ENCODE assay signal across 15 mouse cellular contexts in the genomic region with DNA sequence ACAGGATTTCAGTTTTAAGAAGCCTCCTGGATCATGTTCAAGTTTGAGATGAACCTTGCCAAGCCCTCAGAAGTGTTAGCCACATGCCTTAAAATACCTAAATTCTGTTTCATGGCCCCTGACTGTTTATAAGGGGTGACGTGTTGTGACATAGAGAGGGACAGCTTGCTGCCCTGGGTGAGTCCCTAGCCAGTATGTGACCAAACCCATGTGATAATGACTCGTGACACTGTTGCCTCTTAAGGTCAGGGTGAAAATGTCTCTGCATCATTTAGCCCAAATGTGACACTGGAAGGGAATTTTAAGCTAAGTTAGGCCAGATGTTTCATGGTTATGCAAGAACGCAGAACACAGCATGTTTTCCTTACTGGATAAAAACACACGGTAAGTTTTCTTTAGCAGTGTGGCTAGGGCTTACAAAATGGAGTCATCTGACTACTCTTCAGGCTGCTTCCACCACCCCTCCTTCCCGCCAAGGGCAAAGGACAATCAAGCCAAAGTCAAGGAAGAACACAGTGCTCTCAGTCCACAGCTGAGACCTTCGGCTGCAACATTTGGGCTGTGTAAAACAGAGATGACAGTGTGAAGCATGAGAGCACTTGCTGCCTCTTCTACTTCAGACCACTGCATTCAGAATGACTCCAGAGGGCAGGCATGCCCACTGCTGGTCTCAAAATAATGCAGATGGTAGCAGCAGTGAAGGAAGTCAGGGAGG. TPM values are rescaled to one million over a fixed set of nuclear protein-coding genes. Genes with fewer than 3 reads are reported as not detected.
A peak's percentile ranks its signal among the peaks of the same experiment; 100 is the strongest.
DNase-seq lines count a peak whose midpoint lies in the region; ATAC-seq and TF ChIP-seq lines count a peak whose summit lies in the region.
"Had no signal": no experiment of that assay in that cellular context is flagged by ENCODE, and none has a peak within 500 bp of the region (broad histone marks: within the 10 kb centered on the region; RNA-seq: fewer than 3 reads in every experiment).

No protein-coding gene starts in this region.

- no peak overlapping the region for H3K27ac ChIP-seq in kidney, embryonic 14.5 days (ENCODE audit: low read depth, low read length)
- peak overlapping the region; percentile 52 for H3K27ac ChIP-seq in bone marrow macrophage, adult 2 months (ENCODE audit: insufficient read depth, low read depth, low read length)
- no peak overlapping the region for H3K27ac ChIP-seq in hindbrain, embryonic 13.5 days
- no peak overlapping the region for H3K27ac ChIP-seq in midbrain, embryonic 10.5 days (replicated peaks)
- H3K27ac ChIP-seq: hindbrain, embryonic 15.5 days; liver, embryonic 13.5 days had no signal

- no peak overlapping the region for H3K4me2 ChIP-seq in kidney, embryonic 14.5 days (replicated peaks; ENCODE audit: low read depth, low read length)
- no peak overlapping the region for H3K4me2 ChIP-seq in hindbrain, embryonic 13.5 days
- H3K4me2 ChIP-seq: hindbrain, embryonic 15.5 days; liver, embryonic 13.5 days had no signal

- no peak overlapping the region for H3K9ac ChIP-seq in kidney, embryonic 14.5 days (ENCODE audit: low read depth, low read length)
- H3K9ac ChIP-seq in hindbrain, embryonic 13.5 days, result no peak overlapping the region
- H3K9ac ChIP-seq: hindbrain, embryonic 15.5 days; liver, embryonic 13.5 days had no signal

- DNase-seq in adrenal gland, adult 2 months, result peak; percentile 41
- DNase-seq in adrenal gland, postnatal 10 days, result no peak
- DNase-seq in kidney, adult 9 months, result peak; percentile 44
- peak; percentile 29 to 66 for DNase-seq in kidney, postnatal 25 days
- DNase-seq in midbrain, embryonic 10.5 days (ENCODE audit: low spot score), result no peak
- DNase-seq: cerebellum, postnatal 10 days; liver, embryonic 13.5 days; thymus, postnatal 36 days had no signal

- H3K4me1 ChIP-seq in kidney, embryonic 14.5 days (ENCODE audit: control insufficient read depth, insufficient read depth, low read length), result no peaks in the 10 kb centered on the region
- H3K4me1 ChIP-seq in bone marrow macrophage, adult 2 months (ENCODE audit: control insufficient read depth, insufficient read depth, low read length), result peaks cover 11% of the 10 kb centered on the region
- peaks cover 6% of the 10 kb centered on the region for H3K4me1 ChIP-seq in hindbrain, embryonic 13.5 days (replicated peaks)
- H3K4me1 ChIP-seq in midbrain, embryonic 10.5 days, result no peaks in the 10 kb centered on the region
- H3K4me1 ChIP-seq: hindbrain, embryonic 15.5 days; liver, embryonic 13.5 days had no signal

- no peak for TF ChIP-seq POLR2A in bone marrow macrophage, adult 2 months (IDR thresholded peaks at IDR 0.05; ENCODE audit: borderline replicate concordance, low read depth, low read length)

- WGBS in kidney, embryonic 14.5 days, result 57% methylated on average over 6 of the region's 6 CpGs
- WGBS in hindbrain, embryonic 13.5 days, result 74% methylated on average over 6 of the region's 6 CpGs
- 72% methylated on average over 6 of the region's 6 CpGs for WGBS in midbrain, embryonic 10.5 days

- no peak for TF ChIP-seq CTCF in bone marrow macrophage, adult 2 months (IDR thresholded peaks at IDR 0.05; ENCODE audit: low read depth, low read length)

- no peak overlapping the region for H3K4me3 ChIP-seq in kidney, embryonic 14.5 days (ENCODE audit: low read length)
- H3K4me3 ChIP-seq in bone marrow macrophage, adult 2 months (ENCODE audit: insufficient read depth, low read length), result no peak overlapping the region
- no peak overlapping the region for H3K4me3 ChIP-seq in hindbrain, embryonic 13.5 days
- no peak overlapping the region for H3K4me3 ChIP-seq in midbrain, embryonic 10.5 days
- H3K4me3 ChIP-seq: hindbrain, embryonic 15.5 days; liver, embryonic 13.5 days had no signal

- no peaks in the 10 kb centered on the region for H3K27me3 ChIP-seq in kidney, embryonic 14.5 days (ENCODE audit: control insufficient read depth, insufficient read depth, low read length)
- H3K27me3 ChIP-seq in hindbrain, embryonic 13.5 days, result 0 out of 2 replicates have a peak, but pooled peaks cover 5% of the 10 kb centered on the region
- no peaks in the 10 kb centered on the region for H3K27me3 ChIP-seq in midbrain, embryonic 10.5 days (ENCODE audit: low read depth, poor library complexity, severe bottlenecking)
- H3K27me3 ChIP-seq: liver, embryonic 13.5 days had no signal

- H3K9me3 ChIP-seq in kidney, embryonic 14.5 days (ENCODE audit: control insufficient read depth, low read length), result no peaks in the 10 kb centered on the region
- no peaks in the 10 kb centered on the region for H3K9me3 ChIP-seq in hindbrain, embryonic 13.5 days
- 0 out of 2 replicates have a peak, but pooled peaks cover 2% of the 10 kb centered on the region for H3K9me3 ChIP-seq in midbrain, embryonic 10.5 days (replicated peaks)
- H3K9me3 ChIP-seq: hindbrain, embryonic 15.5 days; liver, embryonic 13.5 days had no signal

- no peaks in the 10 kb centered on the region for H3K36me3 ChIP-seq in kidney, embryonic 14.5 days (ENCODE audit: control insufficient read depth, insufficient read depth, low read length)
- H3K36me3 ChIP-seq in hindbrain, embryonic 13.5 days, result no peaks in the 10 kb centered on the region
- no peaks in the 10 kb centered on the region for H3K36me3 ChIP-seq in midbrain, embryonic 10.5 days
- H3K36me3 ChIP-seq: hindbrain, embryonic 15.5 days; liver, embryonic 13.5 days had no signal

- ATAC-seq in kidney, embryonic 14.5 days (ENCODE audit: low FRiP score, low TSS enrichment), result no peak
- no peak for ATAC-seq in hindbrain, embryonic 13.5 days (ENCODE audit: low FRiP score)

RNA-seq across cellular contexts. Expression of a gene that starts 8.5 kb away (rescaled TPM):
- 10 to 100 TPM; 13.8 to 15.7 TPM for total RNA-seq in adrenal gland, adult 2 months (2021)
- 2.8 and 2.9 TPM in 2 replicates for polyA plus RNA-seq in adrenal gland, adult 2 months (2012; rRNA removed)
- total RNA-seq in adrenal gland, postnatal 10 days (2021), result 10 to 100 TPM; 19.6 to 25.1 TPM
- polyA plus RNA-seq in kidney, embryonic 14.5 days (2014; fragmentation: Nextera tagmentation; extraction: Ambion mirVana), result 15.7 and 20.9 TPM in 2 replicates
- polyA plus RNA-seq in bone marrow macrophage, adult 2 months (2012; ENCODE audit: insufficient read depth, insufficient read length, missing spikeins), result 5.8 and 7.5 TPM in 2 replicates
- 67.9 and 70.0 TPM in 2 replicates for polyA plus RNA-seq in hindbrain, embryonic 13.5 days (2015; fragmentation: Nextera tagmentation; extraction: Ambion mirVana)
- polyA plus RNA-seq in midbrain, embryonic 10.5 days (2016; fragmentation: Nextera tagmentation; extraction: Ambion mirVana), result 27.6 and 38.9 TPM in 2 replicates

RNA-seq across cellular contexts. Expression of a gene that starts 16.4 kb away (rescaled TPM):
- total RNA-seq in adrenal gland, adult 2 months (2021), result 1 to 10 TPM; 2.0 to 3.6 TPM
- polyA plus RNA-seq in adrenal gland, adult 2 months (2012; rRNA removed), result 1.4 and 1.5 TPM in 2 replicates
- total RNA-seq in adrenal gland, postnatal 10 days (2021), result 1 to 10 TPM; 2.3 to 2.6 TPM
- 1.3 and 2.3 TPM in 2 replicates for polyA plus RNA-seq in kidney, embryonic 14.5 days (2014; fragmentation: Nextera tagmentation; extraction: Ambion mirVana)
- not detected in 2 replicates for polyA plus RNA-seq in bone marrow macrophage, adult 2 months (2012; ENCODE audit: insufficient read depth, insufficient read length, missing spikeins)
- 10.3 and 11.2 TPM in 2 replicates for polyA plus RNA-seq in hindbrain, embryonic 13.5 days (2015; fragmentation: Nextera tagmentation; extraction: Ambion mirVana)
- polyA plus RNA-seq in midbrain, embryonic 10.5 days (2016; fragmentation: Nextera tagmentation; extraction: Ambion mirVana), result 1.2 and 1.9 TPM in 2 replicates
- total RNA-seq: granulocyte monocyte progenitor cell, adult 5-6 weeks; megakaryocyte, adult 5-6 weeks; neutrophil, adult 5-6 weeks had no signal

Comparison
In these comparisons a context has a peak if more than half of its experiments do, and no peak if none do; other contexts are left out.
1. DNase-seq: peak in adrenal gland, adult 2 months (single experiment), kidney, adult 9 months (single experiment) and kidney, postnatal 25 days (2 of 2); none in adrenal gland, postnatal 10 days (single experiment) and midbrain, embryonic 10.5 days (single experiment).